Comparison of ENCODE assay signal across 31 mouse cellular contexts in the genomic region with DNA sequence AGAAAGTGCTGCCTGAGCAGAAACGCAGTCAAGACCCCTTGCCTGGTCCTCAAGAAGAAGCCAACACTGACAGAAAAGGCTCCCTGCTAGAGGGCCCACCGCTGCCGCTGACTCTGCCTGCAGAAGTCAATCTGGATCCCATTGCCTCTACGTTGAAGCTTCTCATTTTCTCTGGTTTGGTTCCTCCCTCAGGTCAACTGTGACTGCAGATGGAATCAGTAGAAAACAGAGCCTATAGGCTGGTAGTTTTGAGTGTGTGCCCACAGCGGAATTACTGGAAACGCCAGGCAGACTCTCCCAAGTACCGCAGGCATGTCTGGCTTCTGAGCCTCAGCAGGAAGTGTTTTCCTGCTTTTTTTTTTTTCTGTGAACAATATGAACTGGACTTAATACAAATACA.
DNase-seq lines count a peak whose midpoint lies in the region; ATAC-seq lines count a peak whose summit lies in the region.
"Had no signal": no experiment of that assay in that cellular context is flagged by ENCODE, and none has a peak within 500 bp of the region (broad histone marks: within the 10 kb centered on the region; RNA-seq: fewer than 3 reads in every experiment).

No protein-coding gene starts in this region.

- no peak overlapping the region for H3K9ac ChIP-seq in embryonic facial prominence, embryonic 15.5 days
- H3K9ac ChIP-seq: forebrain, embryonic 12.5 days; forebrain, postnatal 0 days; hindbrain, embryonic 13.5 days; limb, embryonic 13.5 days; liver, embryonic 12.5 days; liver, postnatal 0 days; midbrain, embryonic 15.5 days; neural tube, embryonic 15.5 days; stomach, embryonic 15.5 days had no signal

- DNase-seq in cerebellum, postnatal 14 days = peak; percentile 8 to 9
- no peak for DNase-seq in cerebellum, postnatal 4 days (ENCODE audit: low spot score in 2 of 2)
- peak; percentile 8 for DNase-seq in left cerebral cortex, postnatal 4 days
- DNase-seq in left cerebral cortex, adult 9 months (ENCODE audit: low spot score in 2 of 2) = no peak
- DNase-seq in embryonic facial prominence, embryonic 10.5 days (ENCODE audit: low spot score) = peak; percentile 6
- no peak for DNase-seq in frontal cortex, postnatal 25 days (ENCODE audit: low spot score in 2 of 2)
- DNase-seq: adrenal gland, postnatal 10 days; cerebellum, adult 9-10 months; forebrain, postnatal 0 days; gastrocnemius, postnatal 36 days; heart, adult 18-20 months; kidney, postnatal 14 days; layer of hippocampus, adult 9-11 months; liver, postnatal 0 days; retina, postnatal 1 day; right cerebral cortex, postnatal 14 days; thymus, adult 18-20 months; thymus, postnatal 25 days had no signal

- H3K4me2 ChIP-seq in embryonic facial prominence, embryonic 15.5 days (replicated peaks) = no peak overlapping the region
- H3K4me2 ChIP-seq: forebrain, embryonic 12.5 days; heart, embryonic 11.5 days; hindbrain, embryonic 13.5 days; limb, embryonic 13.5 days; liver, embryonic 12.5 days; midbrain, embryonic 15.5 days; neural tube, embryonic 15.5 days; stomach, embryonic 15.5 days had no signal

- H3K4me3 ChIP-seq in embryonic facial prominence, embryonic 10.5 days = no peak overlapping the region
- no peak overlapping the region for H3K4me3 ChIP-seq in embryonic facial prominence, embryonic 15.5 days (replicated peaks)
- H3K4me3 ChIP-seq: erythroblast, embryonic 14.5 days; forebrain, embryonic 12.5 days; hindbrain, embryonic 13.5 days; limb, embryonic 13.5 days; liver, embryonic 12.5 days; midbrain, embryonic 10.5 days; midbrain, embryonic 15.5 days; neural tube, embryonic 15.5 days; stomach, embryonic 15.5 days had no signal

- 0 out of 2 replicates have a peak, but pooled peaks cover 3% of the 10 kb centered on the region for H3K4me1 ChIP-seq in embryonic facial prominence, embryonic 10.5 days
- H3K4me1 ChIP-seq in embryonic facial prominence, embryonic 15.5 days = peaks cover 54% of the 10 kb centered on the region
- H3K4me1 ChIP-seq: forebrain, embryonic 12.5 days; hindbrain, embryonic 13.5 days; liver, embryonic 12.5 days; midbrain, embryonic 10.5 days; midbrain, embryonic 15.5 days; neural tube, embryonic 15.5 days; stomach, embryonic 15.5 days had no signal

- H3K27me3 ChIP-seq in embryonic facial prominence, embryonic 10.5 days (replicated peaks; ENCODE audit: low read depth, poor library complexity, severe bottlenecking) = no peaks in the 10 kb centered on the region
- H3K27me3 ChIP-seq in embryonic facial prominence, embryonic 15.5 days = no peaks in the 10 kb centered on the region
- H3K27me3 ChIP-seq: forebrain, embryonic 12.5 days; hindbrain, embryonic 13.5 days; limb, embryonic 13.5 days; liver, embryonic 12.5 days; midbrain, embryonic 15.5 days; neural tube, embryonic 15.5 days; stomach, embryonic 15.5 days had no signal

- WGBS in embryonic facial prominence, embryonic 10.5 days = 79% methylated on average over 7 of the region's 7 CpGs
- 23% methylated on average over 7 of the region's 7 CpGs for WGBS in embryonic facial prominence, embryonic 15.5 days

- no peaks in the 10 kb centered on the region for H3K9me3 ChIP-seq in embryonic facial prominence, embryonic 10.5 days
- H3K9me3 ChIP-seq in embryonic facial prominence, embryonic 15.5 days (replicated peaks) = no peaks in the 10 kb centered on the region
- H3K9me3 ChIP-seq: forebrain, embryonic 12.5 days; G1E; hindbrain, embryonic 13.5 days; limb, embryonic 13.5 days; liver, embryonic 12.5 days; midbrain, embryonic 10.5 days; midbrain, embryonic 15.5 days; neural tube, embryonic 15.5 days; stomach, embryonic 15.5 days had no signal

- no peaks in the 10 kb centered on the region for H3K36me3 ChIP-seq in embryonic facial prominence, embryonic 10.5 days (replicated peaks)
- H3K36me3 ChIP-seq in embryonic facial prominence, embryonic 15.5 days = no peaks in the 10 kb centered on the region
- H3K36me3 ChIP-seq: forebrain, embryonic 12.5 days; G1E; hindbrain, embryonic 13.5 days; limb, embryonic 13.5 days; liver, embryonic 12.5 days; midbrain, embryonic 10.5 days; midbrain, embryonic 15.5 days; neural tube, embryonic 15.5 days; stomach, embryonic 15.5 days had no signal

- intact Hi-C loops in left cerebral cortex, postnatal 4 days (cut with DNase I) = no loop called here

- no peak overlapping the region for H3K27ac ChIP-seq in embryonic facial prominence, embryonic 10.5 days (replicated peaks)
- H3K27ac ChIP-seq in embryonic facial prominence, embryonic 15.5 days (replicated peaks) = peak overlapping the region; percentile 84
- H3K27ac ChIP-seq: forebrain, embryonic 12.5 days; hindbrain, embryonic 13.5 days; limb, embryonic 13.5 days; liver, embryonic 12.5 days; midbrain, embryonic 10.5 days; midbrain, embryonic 15.5 days; neural tube, embryonic 15.5 days; stomach, embryonic 15.5 days had no signal

- peak; percentile 81 for ATAC-seq in embryonic facial prominence, embryonic 15.5 days (ENCODE audit: insufficient number of reproducible peaks, low FRiP score, low TSS enrichment, low read depth)
- ATAC-seq: forebrain, postnatal 0 days; intestine, postnatal 0 days; liver, embryonic 12.5 days; liver, postnatal 0 days; midbrain, embryonic 15.5 days had no signal

Comparison
In these comparisons a context has a peak if more than half of its experiments do, and no peak if none do; other contexts are left out.
1. DNase-seq: peak in cerebellum, postnatal 14 days (2 of 2), left cerebral cortex, postnatal 4 days (single experiment) and embryonic facial prominence, embryonic 10.5 days (single experiment); none in cerebellum, postnatal 4 days (0 of 2), left cerebral cortex, adult 9 months (0 of 2) and frontal cortex, postnatal 25 days (0 of 2).